Mouse (Mus musculus) adrenal gland, adult 8-10 months (tissue): ENCODE measurements around the gene St8sia1. TPM values are rescaled to one million over a fixed set of nuclear protein-coding genes. Genes with fewer than 3 reads are reported as not detected.

ENCODE experiments used
- DNase-seq: peaks from one replicate; pipeline ENCODE4 v3.0.0; 2022
- total RNA-seq, 4 experiments: library from RNA; stranded (reverse); gene quantifications; 2 replicates each; pipeline ENCODE4 v1.2.4; 2022

Gene St8sia1
- total RNA-seq, 4 experiments from 2014 or later, result 0.87 to 3.1 (median 2.2) TPM

DNA sequence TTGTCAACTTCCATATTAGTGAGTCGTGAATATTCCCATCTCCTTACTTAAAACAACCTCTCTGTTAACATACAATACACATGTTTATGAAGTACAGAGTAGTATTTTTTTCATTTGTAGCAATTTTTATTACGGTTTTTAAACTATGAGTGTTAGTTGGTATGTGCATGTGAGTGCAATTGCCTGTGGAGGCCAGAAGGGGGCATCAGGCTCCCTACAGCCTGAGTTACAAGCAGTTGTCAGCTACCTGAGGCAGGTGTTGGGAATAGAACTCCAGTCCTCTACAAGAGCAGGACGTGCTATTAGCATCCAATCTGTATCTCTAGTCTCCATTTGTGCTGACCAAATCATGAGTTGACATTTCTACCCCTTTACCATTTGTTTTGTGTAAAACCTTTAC, 19.8 kb downstream of the St8sia1 start:
- no peak for DNase-seq

DNA sequence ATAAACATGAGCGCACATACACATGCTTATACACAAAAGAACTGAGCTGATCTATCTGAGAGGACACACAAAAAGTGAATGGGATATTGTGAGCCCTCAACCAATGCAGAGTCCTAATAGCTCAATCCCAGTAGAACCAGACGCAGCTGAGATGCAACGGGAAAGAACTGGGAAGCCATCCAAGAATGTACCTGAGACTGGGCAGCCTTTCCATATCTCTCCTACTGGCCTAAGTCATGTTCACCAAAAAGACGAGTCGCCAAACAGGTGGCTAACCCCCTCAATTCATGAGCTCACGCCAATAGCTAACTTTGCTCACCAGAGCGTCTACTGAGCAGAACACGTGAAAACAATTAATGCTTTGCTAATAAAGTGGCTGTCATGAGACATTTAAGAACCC, 20.8 kb downstream of the St8sia1 start:
- DNase-seq, result no peak

DNA sequence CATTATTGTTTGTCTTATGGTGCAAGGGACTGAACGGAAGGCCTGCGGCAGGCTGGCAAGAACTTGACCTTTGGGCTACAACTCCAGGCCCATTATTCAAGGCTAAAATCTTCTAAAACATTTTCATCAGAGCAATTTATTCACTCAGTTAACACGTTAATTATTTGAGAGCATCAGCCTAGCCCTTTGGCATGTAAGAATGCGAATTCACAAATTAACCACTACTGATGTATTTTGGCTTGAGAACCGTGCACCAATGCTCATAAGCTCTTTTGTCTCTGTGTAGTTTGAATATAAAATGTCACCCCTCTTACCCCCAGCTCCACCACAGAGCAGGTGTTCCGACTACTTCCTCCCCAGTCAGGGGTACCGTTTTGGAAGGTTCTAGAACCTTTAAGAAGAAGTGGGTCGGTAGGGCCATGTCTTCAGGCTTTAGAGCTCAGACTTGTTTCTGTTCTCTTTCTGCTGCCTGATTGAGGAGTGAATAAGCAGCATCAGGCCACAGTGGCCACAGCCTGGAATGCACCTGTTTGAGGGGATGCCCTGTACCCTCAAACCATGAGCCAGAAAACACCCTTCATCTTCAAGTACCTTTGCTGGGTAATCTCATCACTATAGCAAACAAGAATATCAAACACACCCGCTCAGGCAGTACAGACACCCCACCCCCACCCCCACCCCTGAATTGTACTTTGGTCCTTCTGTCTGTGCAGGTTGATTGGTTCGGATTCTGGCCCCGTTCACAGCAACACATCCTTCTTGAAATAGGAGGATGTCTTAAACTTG, 22.5 kb downstream of the St8sia1 start:
- no peak for DNase-seq

GRCm38 (mm10) chr6:142941078-142941477, 23.2 kb downstream of the St8sia1 start:
- no peak for DNase-seq

- DNase-seq, result peak; percentile 3
These were observed 25.5 kb downstream of the St8sia1 start for GRCm38 (mm10) chr6:142938549-142939345.

- no peak for DNase-seq
These were observed 26.2 kb downstream of the St8sia1 start for GRCm38 (mm10) chr6:142938074-142938473.

- DNase-seq, result no peak
These were observed 31.7 kb downstream of the St8sia1 start for GRCm38 (mm10) chr6:142932582-142932981.

DNA sequence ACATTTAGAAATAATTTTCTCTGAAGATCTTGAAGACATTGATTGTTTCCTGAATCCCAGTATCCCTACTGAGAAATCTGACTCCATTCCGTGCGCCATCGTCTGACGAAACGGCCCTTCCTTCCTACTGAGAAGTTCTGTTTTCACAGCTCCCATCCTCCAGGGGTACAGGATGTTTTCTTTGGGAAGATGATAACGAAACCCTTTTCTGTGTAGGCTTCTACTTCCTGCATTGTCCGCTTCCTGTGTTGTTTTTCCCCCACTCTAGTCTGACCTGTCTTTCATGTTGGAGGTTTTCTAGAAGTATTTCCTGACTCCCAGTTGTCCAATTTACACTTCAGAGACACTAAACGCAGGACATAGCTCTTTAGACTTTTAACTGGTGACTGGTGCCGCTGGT, 32.1 kb downstream of the St8sia1 start:
- DNase-seq, result no peak

DNA sequence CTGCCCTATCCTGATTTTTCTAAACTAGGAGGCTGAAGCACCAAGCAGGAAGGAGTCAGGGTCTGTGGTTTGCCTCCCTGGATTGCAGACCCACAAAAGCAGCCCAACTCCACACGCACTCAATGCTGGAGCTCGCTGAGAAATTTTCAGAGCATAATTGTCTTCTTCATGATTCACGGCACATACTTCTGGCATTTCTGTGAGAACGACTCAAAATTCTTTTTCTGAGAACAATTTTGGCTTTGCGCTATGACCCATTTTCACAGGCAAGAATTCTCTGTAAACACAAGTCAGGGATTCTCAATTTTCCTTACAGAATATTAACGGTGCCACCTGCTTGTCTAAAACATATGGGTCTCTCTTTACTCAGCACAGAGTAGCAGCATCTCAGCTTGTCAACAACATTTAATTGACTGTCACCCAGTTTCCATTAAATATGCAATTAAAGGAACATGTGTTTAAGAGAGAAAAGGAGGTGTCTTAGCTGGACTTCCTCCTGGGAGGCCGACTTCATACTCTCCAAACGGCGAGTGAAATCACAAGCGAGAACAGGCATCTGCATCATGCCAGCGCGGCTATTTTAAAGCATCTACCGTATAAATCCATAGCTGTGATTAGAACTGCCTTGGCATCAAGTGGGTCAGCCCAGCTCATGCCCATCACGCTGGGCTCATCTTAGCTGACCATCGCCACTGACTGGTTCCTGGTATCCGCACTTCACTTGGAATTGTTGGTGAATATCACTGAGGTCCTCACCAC, 35.5 kb downstream of the St8sia1 start:
- no peak for DNase-seq

DNA sequence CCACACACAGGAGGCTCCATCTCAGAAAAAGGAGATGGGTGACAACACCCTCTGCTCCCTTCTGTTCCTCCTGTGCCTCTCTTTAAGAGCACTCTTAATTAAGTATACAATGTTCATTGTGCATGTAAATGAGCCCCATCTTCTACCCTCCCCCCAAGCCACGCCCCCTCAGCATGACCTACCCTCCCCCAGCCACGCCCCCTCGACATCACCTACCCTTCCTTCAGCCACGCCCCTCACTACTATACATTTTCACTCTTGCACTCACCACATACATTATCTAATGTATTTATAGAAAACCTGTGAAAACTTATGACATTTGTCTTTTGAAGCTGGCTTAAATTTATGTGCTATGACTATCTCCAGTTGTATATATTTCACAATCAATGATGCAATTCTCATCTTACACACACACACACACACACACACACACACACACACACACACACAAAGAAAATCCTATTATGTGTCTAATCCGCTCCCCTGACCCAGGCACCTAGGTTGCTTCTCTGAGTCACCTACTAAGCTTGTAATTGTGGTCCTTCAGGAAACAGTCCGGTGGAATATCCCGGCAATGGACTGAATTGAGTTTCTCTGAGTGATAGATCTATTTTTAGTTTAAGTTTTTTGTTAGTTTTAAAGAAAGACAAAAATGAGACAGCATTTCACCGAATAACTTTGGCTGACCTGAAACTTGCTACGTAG, 37.2 kb downstream of the St8sia1 start:
- no peak for DNase-seq

DNA sequence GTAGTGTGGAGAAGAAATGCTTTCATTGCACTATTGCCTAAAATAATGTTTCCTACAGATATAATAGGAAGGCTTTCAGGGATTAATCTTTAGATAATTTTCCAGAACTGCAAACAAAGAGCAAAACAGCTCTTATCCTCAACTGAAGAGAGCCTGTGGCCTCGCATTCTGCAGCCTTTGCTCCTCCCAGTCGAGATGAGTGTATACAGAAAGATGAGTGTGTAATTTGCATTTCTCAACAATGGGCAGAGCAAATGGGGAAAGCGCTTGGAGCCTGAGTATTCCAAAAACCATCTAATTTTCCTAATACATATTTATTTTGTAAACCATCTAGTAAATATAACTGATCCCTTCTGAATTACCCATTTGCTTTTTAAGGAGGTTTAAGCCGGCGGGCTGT, 38.3 kb downstream of the St8sia1 start:
- no peak for DNase-seq

- no peak for DNase-seq
These were observed 38.9 kb downstream of the St8sia1 start for GRCm38 (mm10) chr6:142925374-142925773.

- no peak for DNase-seq
These were observed 43.4 kb downstream of the St8sia1 start for GRCm38 (mm10) chr6:142920901-142921300.

DNA sequence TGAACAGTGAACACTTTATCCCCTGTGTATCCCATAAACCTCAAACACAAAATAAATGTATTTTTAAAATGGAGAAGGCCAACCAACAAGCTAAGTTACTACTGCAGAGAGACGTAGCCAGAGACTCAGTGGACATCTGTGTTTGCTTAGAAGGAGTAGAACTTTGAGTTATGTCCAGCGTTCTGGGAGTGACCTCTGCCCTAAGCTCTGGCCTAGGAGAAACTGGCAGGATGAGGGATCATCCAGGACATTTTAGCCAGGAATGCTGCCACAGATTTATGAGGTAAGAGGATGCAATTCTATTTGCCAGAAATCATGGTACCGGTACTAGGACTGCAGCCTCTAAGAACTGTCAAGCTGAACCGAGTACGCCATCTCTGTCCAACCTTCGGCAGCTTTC, 45.6 kb downstream of the St8sia1 start:
- no peak for DNase-seq

GRCm38 (mm10) chr6:142917471-142917901, 46.8 kb downstream of the St8sia1 start:
- peak; percentile 4 for DNase-seq

GRCm38 (mm10) chr6:142916271-142916941, 47.8 kb downstream of the St8sia1 start:
- no peak for DNase-seq

GRCm38 (mm10) chr6:142915464-142915863, 48.8 kb downstream of the St8sia1 start:
- DNase-seq, result no peak

DNA sequence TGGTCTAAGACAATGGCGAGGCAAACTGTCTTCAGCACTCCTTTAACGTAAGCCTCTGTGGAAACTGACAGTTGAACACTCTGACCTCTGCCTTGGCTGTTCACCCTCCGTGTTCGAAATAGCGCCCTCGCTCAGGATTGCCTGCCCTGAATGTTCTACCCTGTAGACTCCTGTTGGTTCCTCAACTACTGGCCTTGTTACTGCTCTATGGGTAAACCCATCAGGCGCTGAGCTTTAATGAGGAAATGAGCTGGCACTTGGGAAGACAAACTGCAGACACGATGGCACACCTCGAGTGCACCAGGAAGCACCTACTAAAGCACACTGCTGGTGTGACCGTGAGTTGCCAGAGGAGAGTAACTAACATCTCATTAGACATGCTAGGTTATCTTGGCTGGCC, 49.6 kb downstream of the St8sia1 start:
- no peak for DNase-seq

DNA sequence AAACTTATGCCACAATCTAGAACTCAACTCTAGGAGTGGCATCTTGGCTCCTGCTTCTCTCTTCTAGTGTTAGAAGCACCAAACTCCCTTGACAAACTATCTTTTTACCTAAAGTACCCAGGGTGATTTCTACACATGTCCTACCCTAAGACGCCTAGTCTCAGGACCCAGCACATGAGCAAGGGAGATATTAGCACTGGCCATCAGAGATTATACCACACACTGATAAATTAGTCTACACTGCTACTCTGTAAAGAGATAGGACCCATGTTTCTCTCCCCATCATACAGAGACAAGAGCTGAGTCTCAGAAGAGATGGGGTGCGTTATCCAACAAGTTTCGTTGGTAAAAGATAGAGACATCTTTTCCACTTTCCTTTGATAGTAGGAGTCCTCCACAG, 53.0 kb downstream of the St8sia1 start:
- DNase-seq, result no peak

GRCm38 (mm10) chr6:142910721-142911120, 53.5 kb downstream of the St8sia1 start:
- no peak for DNase-seq

DNA sequence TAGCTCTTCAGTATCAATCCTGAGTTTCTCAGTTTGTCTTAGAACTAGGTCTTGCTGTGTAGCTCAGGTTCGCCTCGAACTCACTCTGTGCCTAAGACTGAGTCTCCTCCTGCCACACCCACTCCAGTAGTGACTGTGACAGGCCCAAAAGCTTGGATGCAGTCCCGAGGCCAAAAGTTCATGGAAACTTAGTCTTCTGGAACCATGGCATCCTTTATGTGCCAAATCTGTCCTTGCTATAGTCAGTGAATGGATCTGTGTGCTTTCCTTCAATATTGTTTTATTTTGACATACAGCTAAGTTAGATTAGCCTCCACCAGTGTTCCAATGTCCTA, 54.5 kb downstream of the St8sia1 start:
- no peak for DNase-seq
